Mouse (Mus musculus): ENCODE measurements around the gene Vmn1r152. TPM values are rescaled to one million over a fixed set of nuclear protein-coding genes. Genes with fewer than 3 reads are reported as not detected.
"Not testable (repeated sequence)": the region's sequence is repeated elsewhere in the genome, so short reads cannot be mapped to it uniquely, and the experiment has no call there.

Vmn1r152 gene
- not detected in 2 replicates for polyA plus RNA-seq (2012; rRNA removed)

- DNase-seq (ENCODE audit: low spot score) = not testable (repeated sequence)
Observed at GRCm38 (mm10) chr7:22522667-22523066, at the start of gene Vmn1r152. Vmn1r152 (plus strand) TSS chr7:22522967.

GRCm38 (mm10) chr7:22499578-22499977 is 23.2 kb upstream of the Vmn1r152 start, which contains the start of gene Vmn1r151:
Vmn1r151 (minus strand) TSS chr7:22499678.
- DNase-seq (ENCODE audit: low spot score) = not testable (repeated sequence)

GRCm38 (mm10) chr7:22534787-22535186 is 12.0 kb downstream of the Vmn1r152 start, which contains the start of gene Gm8677:
Gm8677 (minus strand) TSS chr7:22534887.
- not testable (repeated sequence) for DNase-seq (ENCODE audit: low spot score)

- DNase-seq (ENCODE audit: low spot score) = not testable (repeated sequence)
Observed at GRCm38 (mm10) chr7:22565243-22565642, 42.5 kb downstream of the Vmn1r152 start, which contains the start of gene Gm4201. Gm4201 (minus strand) TSS chr7:22565343.

Other genes starting within 250 kb of the Vmn1r152 start
- not detected in 2 replicates for gene Gm4187, start 193.2 kb upstream of the Vmn1r152 start, polyA plus RNA-seq (2012; rRNA removed)
- gene Gm8660, start 151.9 kb upstream of the Vmn1r152 start, polyA plus RNA-seq (2012; rRNA removed) = not detected in 2 replicates
- gene Vmn1r148, start 109.4 kb upstream of the Vmn1r152 start, polyA plus RNA-seq (2012; rRNA removed) = not detected in 2 replicates
- gene Vmn1r149, start 84.7 kb upstream of the Vmn1r152 start, polyA plus RNA-seq (2012; rRNA removed) = not detected in 2 replicates
- not detected in 2 replicates for gene Gm10665, start 58.9 kb upstream of the Vmn1r152 start, polyA plus RNA-seq (2012; rRNA removed)
- not detected in 2 replicates for gene Vmn1r151, start 23.3 kb upstream of the Vmn1r152 start, polyA plus RNA-seq (2012; rRNA removed)
- gene Gm8677, start 11.9 kb downstream of the Vmn1r152 start, polyA plus RNA-seq (2012; rRNA removed) = not detected in 2 replicates
- gene Gm4201, start 42.4 kb downstream of the Vmn1r152 start, polyA plus RNA-seq (2012; rRNA removed) = not detected in 2 replicates
- not detected in 2 replicates for gene Gm4565, start 65.2 kb downstream of the Vmn1r152 start, polyA plus RNA-seq (2012; rRNA removed)
- not detected in 2 replicates for gene Vmn1r155, start 135.1 kb downstream of the Vmn1r152 start, polyA plus RNA-seq (2012; rRNA removed)
- not detected in 2 replicates for gene Gm8693, start 169.3 kb downstream of the Vmn1r152 start, polyA plus RNA-seq (2012; rRNA removed)
- not detected in 2 replicates for gene Gm4567, start 196.7 kb downstream of the Vmn1r152 start, polyA plus RNA-seq (2012; rRNA removed)
- not detected in 2 replicates for gene Vmn1r157, start 238.7 kb downstream of the Vmn1r152 start, polyA plus RNA-seq (2012; rRNA removed)

Measured in urinary bladder, adult 2 months (tissue).